Mouse (Mus musculus) urinary bladder, adult 18-20 months (tissue): ENCODE results near the gene Clip3.
A peak's percentile ranks its signal among the peaks of the same experiment; 100 is the strongest.

ENCODE experiments used
- DNase-seq, 2 experiments: peaks; one replicate each; pipeline ENCODE4 v3.0.0; 2022; ENCODE audit warnings: low spot score in 2 of 2, mixed read lengths in 2 of 2

The Clip3 gene

DNA sequence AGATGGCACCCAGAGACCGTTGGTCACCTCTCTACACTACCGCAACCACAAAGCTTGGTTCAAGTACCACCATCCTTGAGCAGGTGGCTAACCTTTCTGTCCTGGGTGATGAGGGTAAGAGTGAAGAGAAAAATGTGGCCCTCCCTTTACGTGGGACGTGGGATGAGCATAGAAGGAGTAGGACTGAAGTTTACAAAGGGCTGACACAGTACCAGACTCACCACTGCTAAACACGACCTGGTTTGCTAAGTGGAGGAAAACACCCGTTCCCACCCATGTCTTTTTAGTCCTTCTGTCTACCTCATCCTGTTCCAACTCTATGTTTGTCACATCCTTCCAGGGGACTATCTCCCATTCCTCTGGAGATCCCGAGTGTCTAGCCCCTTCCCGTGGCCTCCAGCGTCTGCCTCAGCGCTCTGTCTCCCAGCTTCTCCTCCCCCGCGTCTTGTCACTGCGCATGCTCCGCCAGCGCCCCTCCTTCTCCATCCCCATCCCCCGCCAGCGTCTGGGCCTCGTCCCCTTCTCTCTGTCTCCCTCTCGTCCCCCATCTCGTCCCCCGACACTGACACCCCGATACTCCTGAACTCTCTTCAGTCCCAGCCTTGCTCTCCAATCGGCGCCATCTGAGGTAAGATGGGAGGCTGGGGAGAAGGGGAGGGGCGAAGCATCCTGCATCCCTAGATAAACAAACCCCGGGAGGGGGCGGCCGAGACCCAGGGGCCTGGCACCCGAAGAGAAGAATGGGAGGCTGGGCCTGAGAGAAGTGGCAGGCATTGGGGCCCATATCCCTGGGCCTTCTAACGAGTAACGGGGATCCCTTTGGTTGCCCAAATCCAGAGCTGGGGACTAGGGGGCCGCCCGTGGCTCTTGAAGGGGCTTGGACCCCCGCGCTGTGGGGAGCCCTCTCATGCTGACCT, at the start of gene Clip3:
Gene Clip3 (plus strand): TSS at position 514 of the 917 bp plus-strand sequence.
- DNase-seq: peak; percentile 36 to 66

DNA sequence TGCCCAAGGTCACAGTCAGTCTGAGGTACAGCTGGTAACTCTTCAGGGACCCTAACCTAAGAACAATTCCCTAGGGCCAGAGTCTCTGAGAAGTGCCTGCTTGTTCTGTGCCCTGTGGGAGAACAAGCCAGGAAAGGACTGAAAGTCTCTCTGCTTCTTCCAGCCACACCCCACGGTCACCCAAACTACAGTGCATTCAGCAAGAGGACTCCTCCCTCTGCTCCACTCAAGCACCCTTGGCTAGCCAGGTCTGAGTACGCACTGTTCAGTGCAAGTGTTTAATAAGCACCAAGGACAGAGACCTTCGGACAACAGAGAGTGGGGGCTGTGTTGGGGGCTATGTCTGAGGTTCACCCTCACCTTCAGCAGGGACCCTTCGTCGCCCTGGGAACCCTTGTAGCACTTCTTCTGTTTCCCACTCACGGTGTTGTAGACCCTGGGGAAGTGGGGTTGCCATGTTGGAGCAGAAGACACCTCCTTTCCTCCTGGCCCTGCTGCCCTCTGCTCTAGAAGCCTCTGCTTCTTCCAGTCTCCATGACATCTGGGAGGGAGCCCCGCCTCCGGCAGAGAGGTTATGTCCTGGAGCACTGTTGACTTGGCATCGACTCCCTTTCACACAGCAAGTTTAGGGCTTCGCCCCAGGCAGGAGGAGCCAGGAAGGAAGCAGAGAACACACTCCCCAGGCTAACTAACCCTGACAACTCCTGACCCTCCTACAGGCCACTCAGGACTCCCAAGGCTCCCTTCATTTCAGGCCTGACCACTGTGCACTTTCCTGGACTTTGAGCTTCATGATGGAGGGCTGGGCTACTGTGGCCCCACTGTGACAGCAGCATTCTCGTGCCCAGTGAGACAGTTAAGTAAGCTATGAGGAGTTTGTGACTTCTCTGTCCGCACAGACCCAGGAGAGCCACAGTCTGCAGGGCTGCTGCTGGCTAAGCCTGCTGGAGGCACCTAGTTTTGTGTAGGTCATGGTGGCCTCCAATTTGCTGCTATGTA, 39.3 kb upstream of the Clip3 start:
- DNase-seq: peak in 1 of 2 experiments; percentile 47

DNA sequence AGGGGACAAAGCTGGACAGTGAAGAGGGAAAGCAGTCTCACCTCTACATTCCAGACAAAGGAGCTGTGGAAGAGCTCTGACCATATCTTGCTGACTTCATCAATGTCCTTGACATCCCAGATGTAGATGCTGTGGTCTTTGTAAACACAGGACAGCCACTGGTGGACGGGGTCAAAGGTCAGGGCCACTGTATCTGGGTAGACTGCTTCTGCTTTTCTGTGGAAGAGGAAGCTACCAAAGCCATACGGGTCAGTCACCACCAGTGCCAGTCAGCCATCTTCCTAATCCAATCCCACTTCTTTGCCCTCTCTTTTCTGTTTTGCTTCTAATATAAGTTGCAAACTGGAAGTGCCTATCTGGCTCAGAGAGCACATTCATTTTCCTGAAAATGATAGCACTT, 26.5 kb upstream of the Clip3 start:
- DNase-seq: no peak

- DNase-seq: no peak
Observed at GRCm38 (mm10) chr7:30265531-30265930, 26.0 kb upstream of the Clip3 start.

DNA sequence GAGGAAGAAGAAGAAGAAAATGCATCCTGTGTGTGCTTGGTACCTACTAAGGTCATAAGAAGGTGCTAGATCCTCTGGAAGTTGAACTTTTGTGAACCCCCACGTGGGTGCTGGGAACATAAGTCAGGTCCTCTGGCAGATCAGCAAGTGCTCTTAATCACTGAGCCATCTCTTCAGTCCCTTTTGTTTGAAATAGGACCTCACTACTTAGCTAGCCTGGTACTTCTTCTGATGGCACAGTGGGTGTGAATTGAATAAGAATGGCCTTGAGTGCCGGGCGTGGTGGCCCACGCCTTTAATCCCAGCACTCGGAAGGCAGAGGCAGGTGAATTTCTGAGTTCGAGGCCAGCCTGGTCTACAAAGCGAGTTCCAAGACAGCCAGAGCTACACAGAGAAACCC, 25.6 kb upstream of the Clip3 start:
- DNase-seq: no peak

- DNase-seq: no peak
Observed at GRCm38 (mm10) chr7:30266780-30267179, 24.7 kb upstream of the Clip3 start.

DNA sequence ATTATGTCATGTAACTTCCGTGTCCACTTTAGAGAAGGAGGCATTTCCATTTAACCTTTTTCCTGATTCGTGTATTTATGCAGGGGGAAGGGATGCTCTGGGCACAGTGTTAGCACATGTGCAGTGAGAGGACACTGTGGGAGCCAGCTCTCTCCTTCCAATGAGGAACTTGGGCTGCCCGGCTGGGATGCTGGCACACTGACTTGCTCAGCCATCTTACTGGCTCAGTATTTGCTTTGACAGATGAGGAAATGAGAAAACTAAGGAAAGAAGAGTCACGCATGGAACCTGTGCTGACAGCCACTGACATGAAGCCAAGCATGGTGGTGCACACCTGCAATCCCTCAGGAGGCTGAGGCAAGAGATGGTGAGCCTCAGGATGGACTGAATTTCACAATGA, 21.9 kb upstream of the Clip3 start:
- DNase-seq: no peak

GRCm38 (mm10) chr7:30274383-30274782, 17.1 kb upstream of the Clip3 start:
- no peak for DNase-seq

DNA sequence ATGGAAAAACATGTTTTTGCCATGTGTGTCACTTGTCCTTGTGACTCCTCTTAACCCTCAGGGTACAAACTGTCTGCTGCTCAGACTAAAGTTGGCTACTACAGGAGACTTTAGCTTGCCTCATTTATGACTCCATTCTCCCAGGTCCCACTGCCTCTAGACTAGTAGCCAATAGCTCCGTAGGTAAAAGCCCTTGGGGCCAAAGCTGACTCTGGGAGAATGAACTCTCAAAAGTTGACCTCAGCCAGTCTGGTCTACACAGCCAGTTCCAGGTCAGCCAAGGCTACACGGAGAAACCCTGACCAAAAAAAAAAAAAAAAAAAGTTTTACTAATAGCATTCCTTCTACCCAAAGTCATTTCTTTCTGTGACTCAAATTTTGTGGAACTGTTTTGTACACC, 12.6 kb upstream of the Clip3 start:
- no peak for DNase-seq

DNA sequence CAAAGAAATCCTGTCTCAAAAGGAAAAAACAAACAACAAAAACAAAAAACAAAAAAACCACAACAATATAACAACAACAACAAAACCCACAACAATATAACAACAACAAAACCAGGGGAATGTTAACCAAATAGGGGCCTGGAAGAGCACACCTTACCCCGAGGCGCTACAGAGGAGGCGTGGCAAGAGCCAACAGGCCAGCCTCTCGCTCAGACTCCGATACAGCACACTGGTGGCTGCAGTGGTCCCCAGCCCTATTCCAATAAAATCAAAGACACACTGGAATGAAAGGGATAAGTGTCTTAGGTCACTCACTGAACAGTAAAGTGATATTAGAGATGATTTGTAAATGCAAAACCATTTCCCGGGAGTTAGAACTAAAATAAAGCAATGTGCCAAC, 12.0 kb upstream of the Clip3 start:
- DNase-seq: no peak

GRCm38 (mm10) chr7:30279951-30280669, 11.4 kb upstream of the Clip3 start, which contains the start of the genes Thap8 and Wdr62:
Gene Thap8 (plus strand): TSS chr7:30280094.
Gene Wdr62 (minus strand): TSS chr7:30280419.
- peak; percentile 81 to 89 for DNase-seq

DNA sequence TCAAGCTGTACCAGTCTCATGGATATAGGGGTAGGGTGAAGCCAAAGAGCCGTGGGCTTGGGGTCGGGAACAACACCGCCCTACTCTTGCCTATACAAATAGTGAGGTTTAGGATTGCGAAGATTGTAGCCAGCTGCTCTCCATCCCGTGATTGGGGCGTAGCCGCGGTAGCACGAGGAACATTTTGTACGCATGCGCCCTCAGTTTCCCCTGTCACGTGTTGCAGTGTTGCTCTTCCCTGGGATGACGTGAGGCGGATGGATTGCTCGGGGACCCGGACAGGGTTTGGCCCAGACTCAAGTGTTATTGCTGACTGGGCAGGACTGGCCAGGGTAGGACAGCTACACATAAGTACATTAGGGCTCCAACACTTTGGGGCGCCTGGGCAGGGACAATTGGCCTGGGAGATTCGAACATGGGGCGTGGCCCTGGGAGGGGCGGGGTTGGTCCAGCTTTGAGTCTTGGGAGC, 10.8 kb upstream of the Clip3 start:
- peak; percentile 77 to 85 for DNase-seq

DNA sequence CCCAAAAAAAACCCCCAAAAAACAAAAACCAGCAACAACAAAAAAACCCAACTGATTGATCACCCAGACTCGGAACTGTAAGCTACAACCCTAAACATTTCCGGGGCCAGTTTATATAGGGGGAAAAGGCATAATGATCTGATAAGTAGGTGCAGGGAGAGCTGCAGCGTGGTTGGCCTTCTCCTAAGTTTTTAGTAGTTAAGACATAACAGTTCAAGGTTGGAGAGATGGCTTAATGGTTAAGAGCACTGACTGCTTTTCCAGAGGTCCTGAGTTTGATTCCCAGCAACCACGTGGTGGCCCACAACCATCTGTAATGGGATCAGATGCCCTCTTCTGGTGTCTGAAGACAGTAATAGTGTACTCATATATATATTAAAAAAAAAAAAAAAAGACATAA, 10.0 kb upstream of the Clip3 start:
- no peak for DNase-seq

- no peak for DNase-seq
Observed at GRCm38 (mm10) chr7:30282740-30283139, 8.8 kb upstream of the Clip3 start.

- no peak for DNase-seq
Observed at GRCm38 (mm10) chr7:30286701-30287410, 4.7 kb upstream of the Clip3 start.

- DNase-seq: no peak
Observed at GRCm38 (mm10) chr7:30288046-30288445, 3.5 kb upstream of the Clip3 start.

DNA sequence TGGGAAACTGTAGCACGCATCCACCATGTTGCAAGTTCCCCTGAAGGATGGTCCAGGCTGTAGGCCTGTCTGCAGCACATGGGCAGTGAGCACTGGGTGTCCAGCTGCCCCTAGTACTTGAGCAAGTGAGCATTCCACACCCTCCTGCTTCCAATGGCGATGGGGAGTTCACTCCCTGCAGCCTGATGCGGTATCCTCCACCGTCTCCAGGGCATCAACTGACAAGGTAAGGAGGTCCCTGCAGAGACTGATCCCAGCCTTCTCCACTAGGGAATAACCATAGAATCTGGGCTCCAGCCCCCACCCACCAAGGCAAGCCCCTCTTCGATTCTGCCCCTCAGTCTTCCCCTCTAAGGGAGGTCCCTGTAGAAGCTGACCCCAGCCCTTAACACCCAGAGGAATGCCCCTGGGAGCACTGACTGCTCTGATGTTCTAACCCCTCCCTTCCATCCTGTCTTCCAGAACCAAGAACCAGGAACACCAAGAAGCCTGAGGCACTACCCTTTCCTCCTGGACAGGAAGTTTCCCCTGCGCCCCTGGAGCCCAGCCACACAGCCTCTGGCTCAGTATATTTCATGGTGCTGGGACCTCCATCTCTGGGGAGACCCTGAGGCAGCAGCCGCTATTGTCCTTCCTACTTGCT, 2.3 kb upstream of the Clip3 start:
- DNase-seq: no peak

DNA sequence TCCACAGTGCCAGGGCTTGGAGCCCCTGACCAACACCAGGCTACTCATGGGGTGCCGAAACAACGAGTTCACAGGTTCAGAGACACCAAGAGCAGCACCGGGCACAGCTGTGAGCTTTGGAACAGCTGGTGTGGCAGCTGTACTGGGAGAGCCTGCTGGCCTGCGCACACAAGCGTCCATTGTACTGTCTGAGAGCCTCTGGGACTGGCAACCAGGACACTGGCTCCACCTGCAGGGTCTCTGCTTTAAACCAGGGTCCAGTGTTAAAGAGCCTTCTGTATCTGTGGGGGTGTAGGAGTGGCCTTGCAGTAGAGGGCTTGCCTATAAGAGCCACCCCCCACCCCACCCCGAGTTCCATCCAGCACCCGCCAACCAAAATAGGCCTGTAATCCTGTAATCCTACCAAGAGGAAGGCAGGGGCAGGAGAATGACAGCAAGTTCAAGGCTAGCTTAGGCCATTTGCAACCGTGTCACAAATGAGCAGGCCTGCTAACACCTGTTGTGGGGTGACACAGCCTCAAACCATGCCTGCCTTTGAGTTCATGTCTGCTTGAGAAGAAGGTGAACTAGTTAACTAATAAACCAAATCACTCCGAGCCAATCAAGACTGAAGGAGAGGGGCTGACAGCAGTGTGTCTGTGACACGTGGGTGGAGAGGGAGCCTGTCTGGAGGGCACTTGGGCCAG, 1.7 kb upstream of the Clip3 start:
- no peak for DNase-seq

- no peak for DNase-seq
Observed at GRCm38 (mm10) chr7:30293795-30294194, 2.3 kb downstream of the Clip3 start.

DNA sequence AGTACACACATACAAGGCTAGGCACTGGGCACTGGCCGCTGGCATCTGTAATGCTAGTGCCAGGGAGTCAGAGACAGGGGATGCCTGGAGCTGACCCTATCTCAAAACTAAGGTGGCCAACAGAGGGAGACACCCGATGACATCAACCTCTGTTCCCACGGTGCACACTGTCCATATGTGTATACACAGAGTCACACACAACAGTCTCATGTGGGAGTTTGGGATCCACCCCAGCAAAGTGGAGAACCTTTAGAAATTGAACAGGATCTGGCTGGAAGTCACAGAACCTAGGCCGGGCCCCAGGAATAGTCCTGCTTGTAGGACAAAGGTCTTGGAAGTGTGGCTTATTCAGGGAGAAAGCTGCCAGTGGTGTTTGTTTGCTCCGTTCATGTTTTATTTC, 2.8 kb downstream of the Clip3 start:
- no peak for DNase-seq
